Mouse (Mus musculus): ENCODE measurements at regions not wholly inside any gene's neighbourhood (a gene's known extent, or its start where the extent isn't known, plus 50 kb on each side); places are given as distances from the start of the nearest gene placed in this dataset.

GRCm38 (mm10) chr7:83253001-83253400 is 331.7 kb upstream of the Tmc3 start:
- no peaks in the 10 kb centered on the region for H3K9me3 ChIP-seq
- no peak for DNase-seq (ENCODE audit: extremely low spot score, low spot score)
- no peaks in the 10 kb centered on the region for H3K36me3 ChIP-seq (replicated peaks)
- H3K27me3 ChIP-seq (ENCODE audit: poor library complexity, severe bottlenecking): no peaks in the 10 kb centered on the region
- H3K4me1 ChIP-seq: no peaks in the 10 kb centered on the region
- H3K27ac ChIP-seq: no peak overlapping the region
- 90% methylated on average over 9 of the region's 9 CpGs for WGBS
- no peak overlapping the region for H3K4me3 ChIP-seq

- H3K27me3 ChIP-seq (ENCODE audit: poor library complexity, severe bottlenecking): no peaks in the 10 kb centered on the region
- no peak for DNase-seq (ENCODE audit: extremely low spot score, low spot score)
- H3K9me3 ChIP-seq: no peaks in the 10 kb centered on the region
- H3K4me1 ChIP-seq: no peaks in the 10 kb centered on the region
- WGBS: 93% methylated on average over 3 of the region's 3 CpGs
- H3K36me3 ChIP-seq (replicated peaks): no peaks in the 10 kb centered on the region
- H3K4me3 ChIP-seq: no peak overlapping the region
- no peak overlapping the region for H3K27ac ChIP-seq
Measured at GRCm38 (mm10) chr7:83253432-83253831, 331.3 kb upstream of the Tmc3 start.

- Histone ChIP-seq H3K27ac (no peak overlapping the region), H3K27me3 (ENCODE audit: poor library complexity, severe bottlenecking) (no peaks in the 10 kb centered on the region), H3K4me1 (no peaks in the 10 kb centered on the region), H3K4me3 (no peak overlapping the region), H3K9me3 (no peaks in the 10 kb centered on the region), H3K36me3 (replicated peaks) (no peaks in the 10 kb centered on the region)
- no peak for DNase-seq (ENCODE audit: extremely low spot score, low spot score)
- 94% methylated on average over 4 of the region's 4 CpGs for WGBS
Measured at GRCm38 (mm10) chr7:83254411-83254810, 330.3 kb upstream of the Tmc3 start.

GRCm38 (mm10) chr7:83256236-83256784 is 328.4 kb upstream of the Tmc3 start:
- no peak overlapping the region for H3K4me3 ChIP-seq
- no peak for DNase-seq (ENCODE audit: extremely low spot score, low spot score)
- H3K36me3 ChIP-seq (replicated peaks): no peaks in the 10 kb centered on the region
- H3K27ac ChIP-seq: no peak overlapping the region
- no peaks in the 10 kb centered on the region for H3K9me3 ChIP-seq
- H3K4me1 ChIP-seq: no peaks in the 10 kb centered on the region
- no peaks in the 10 kb centered on the region for H3K27me3 ChIP-seq (ENCODE audit: poor library complexity, severe bottlenecking)
- WGBS: 87% methylated on average over 6 of the region's 6 CpGs

GRCm38 (mm10) chr7:83258363-83258916 is 326.3 kb upstream of the Tmc3 start:
- 76% methylated on average over 2 of the region's 2 CpGs for WGBS
- no peaks in the 10 kb centered on the region for H3K27me3 ChIP-seq (ENCODE audit: poor library complexity, severe bottlenecking)
- DNase-seq (ENCODE audit: extremely low spot score, low spot score): no peak
- H3K4me1 ChIP-seq: no peaks in the 10 kb centered on the region
- H3K36me3 ChIP-seq (replicated peaks): no peaks in the 10 kb centered on the region
- no peak overlapping the region for H3K27ac ChIP-seq
- H3K9me3 ChIP-seq: no peaks in the 10 kb centered on the region
- H3K4me3 ChIP-seq: no peak overlapping the region

GRCm38 (mm10) chr7:83261489-83261888 is 323.2 kb upstream of the Tmc3 start:
- H3K27ac ChIP-seq: no peak overlapping the region
- no peaks in the 10 kb centered on the region for H3K4me1 ChIP-seq
- H3K27me3 ChIP-seq (ENCODE audit: poor library complexity, severe bottlenecking): no peaks in the 10 kb centered on the region
- no peak for DNase-seq (ENCODE audit: extremely low spot score, low spot score)
- H3K36me3 ChIP-seq (replicated peaks): no peaks in the 10 kb centered on the region
- H3K4me3 ChIP-seq: no peak overlapping the region
- H3K9me3 ChIP-seq: no peaks in the 10 kb centered on the region

GRCm38 (mm10) chr7:83289915-83290773 is 294.6 kb upstream of the Tmc3 start:
- Histone ChIP-seq H3K4me1 (peaks cover 13% of the 10 kb centered on the region), H3K36me3 (replicated peaks) (no peaks in the 10 kb centered on the region), H3K4me3 (no peak overlapping the region), H3K27me3 (ENCODE audit: poor library complexity, severe bottlenecking) (no peaks in the 10 kb centered on the region), H3K27ac (0 out of 2 replicates have a peak overlapping the region, but pooled peaks have one; percentile 48), H3K9me3 (no peaks in the 10 kb centered on the region)
- DNase-seq (ENCODE audit: extremely low spot score, low spot score): no peak
- WGBS: 44% methylated on average over 5 of the region's 5 CpGs

GRCm38 (mm10) chr7:83307112-83307511 is 277.6 kb upstream of the Tmc3 start:
- H3K27me3 ChIP-seq (ENCODE audit: poor library complexity, severe bottlenecking): no peaks in the 10 kb centered on the region
- no peaks in the 10 kb centered on the region for H3K4me1 ChIP-seq
- no peak overlapping the region for H3K27ac ChIP-seq
- H3K4me3 ChIP-seq: no peak overlapping the region
- no peaks in the 10 kb centered on the region; the same call in 1 of the 2 replicates for H3K9me3 ChIP-seq
- no peaks in the 10 kb centered on the region for H3K36me3 ChIP-seq (replicated peaks)
- DNase-seq (ENCODE audit: extremely low spot score, low spot score): no peak
- 78% methylated on average over 1 of the region's 1 CpGs for WGBS

GRCm38 (mm10) chr7:83312172-83312571 is 272.6 kb upstream of the Tmc3 start:
- Histone ChIP-seq H3K36me3 (replicated peaks) (no peaks in the 10 kb centered on the region), H3K27ac (no peak overlapping the region), H3K4me1 (no peaks in the 10 kb centered on the region), H3K27me3 (ENCODE audit: poor library complexity, severe bottlenecking) (no peaks in the 10 kb centered on the region), H3K9me3 (no peaks in the 10 kb centered on the region; the same call in 1 of the 2 replicates), H3K4me3 (no peak overlapping the region)
- DNase-seq (ENCODE audit: extremely low spot score, low spot score): no peak
- 89% methylated on average over 4 of the region's 4 CpGs for WGBS

- Histone ChIP-seq H3K27me3 (ENCODE audit: poor library complexity, severe bottlenecking) (peaks cover 11% of the 10 kb centered on the region), H3K27ac (no peak overlapping the region), H3K9me3 (no peaks in the 10 kb centered on the region; the same call in 1 of the 2 replicates), H3K4me1 (peaks cover 9% of the 10 kb centered on the region), H3K36me3 (replicated peaks) (no peaks in the 10 kb centered on the region), H3K4me3 (no peak overlapping the region)
- 50% methylated on average over 5 of the region's 5 CpGs for WGBS
- DNase-seq (ENCODE audit: extremely low spot score, low spot score): no peak
Measured at GRCm38 (mm10) chr7:83329809-83330412, 254.8 kb upstream of the Tmc3 start.

GRCm38 (mm10) chr7:83347103-83347754 is 237.5 kb upstream of the Tmc3 start:
- no peaks in the 10 kb centered on the region for H3K9me3 ChIP-seq
- 77% methylated on average over 5 of the region's 5 CpGs for WGBS
- no peak overlapping the region for H3K27ac ChIP-seq
- no peak for DNase-seq (ENCODE audit: extremely low spot score, low spot score)
- no peak overlapping the region for H3K4me3 ChIP-seq
- 0 out of 2 replicates have a peak, but pooled peaks cover 3% of the 10 kb centered on the region for H3K4me1 ChIP-seq
- no peaks in the 10 kb centered on the region for H3K27me3 ChIP-seq (ENCODE audit: poor library complexity, severe bottlenecking)
- H3K36me3 ChIP-seq (replicated peaks): no peaks in the 10 kb centered on the region

GRCm38 (mm10) chr7:83369191-83369590 is 215.5 kb upstream of the Tmc3 start:
- WGBS: 80% methylated on average over 3 of the region's 3 CpGs
- DNase-seq (ENCODE audit: extremely low spot score, low spot score): no peak
- no peak overlapping the region for H3K27ac ChIP-seq
- H3K4me3 ChIP-seq: no peak overlapping the region
- no peaks in the 10 kb centered on the region for H3K9me3 ChIP-seq
- H3K36me3 ChIP-seq (replicated peaks): no peaks in the 10 kb centered on the region
- no peaks in the 10 kb centered on the region for H3K27me3 ChIP-seq (ENCODE audit: poor library complexity, severe bottlenecking)
- no peaks in the 10 kb centered on the region for H3K4me1 ChIP-seq

All from forebrain, embryonic 10.5 days (tissue).